Mouse (Mus musculus): ENCODE measurements around the gene Cacna1d. TPM values are rescaled to one million over a fixed set of nuclear protein-coding genes. Genes with fewer than 3 reads are reported as not detected.

Cacna1d gene
- total RNA-seq, 2 experiments from 2014 or later = 2.7 to 3.5 TPM

DNA sequence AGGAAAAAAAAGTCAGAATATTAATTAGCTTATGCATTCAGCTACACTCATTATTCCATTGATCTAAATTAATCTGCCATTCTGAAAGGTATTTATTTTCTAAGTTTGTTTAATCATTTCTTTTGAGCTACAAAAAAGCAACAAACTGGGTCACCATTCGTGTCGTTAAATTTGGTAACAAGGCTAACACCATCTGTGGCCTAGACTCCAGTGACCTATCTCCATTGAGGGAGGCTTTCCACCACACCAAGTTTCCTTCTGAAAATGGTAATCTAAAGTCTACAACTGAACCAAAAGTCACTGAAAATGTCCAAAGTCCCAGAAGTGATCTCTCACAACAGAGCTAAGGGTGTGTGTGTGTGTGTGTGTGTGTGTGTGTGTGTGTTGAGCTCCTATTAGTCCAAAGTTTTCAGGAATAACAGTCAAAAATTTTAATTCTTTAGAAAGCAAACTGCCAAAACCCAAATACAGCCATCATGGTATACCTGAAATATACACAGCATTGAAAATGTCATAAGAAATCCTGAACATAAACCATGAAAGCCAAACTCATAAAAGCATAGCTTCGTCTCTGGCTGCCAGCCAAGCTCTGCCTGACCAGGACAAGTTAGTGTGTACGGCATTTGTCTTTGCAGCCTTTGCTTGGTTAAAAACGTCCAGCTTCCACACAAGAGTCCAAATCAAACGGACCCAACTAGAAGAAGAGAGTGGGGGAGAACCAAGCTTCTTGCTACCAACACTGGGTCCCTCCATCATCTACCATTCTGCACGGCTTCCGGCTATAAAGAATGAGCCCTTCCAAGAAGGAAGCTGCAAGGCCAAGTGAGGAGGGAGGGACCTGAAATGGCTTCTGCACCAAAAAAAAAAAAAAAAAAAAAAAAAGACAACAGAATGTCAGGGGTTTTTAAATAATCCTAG lies 146.0 kb downstream of the Cacna1d start:
- intact Hi-C loops (cut with DNase I) = no loop called here
- no peak for DNase-seq

GRCm38 (mm10) chr14:30343740-30344139 lies 147.5 kb downstream of the Cacna1d start:
- no peak for DNase-seq
- intact Hi-C loops (cut with DNase I) = no loop called here

GRCm38 (mm10) chr14:30341825-30342590 lies 149.2 kb downstream of the Cacna1d start:
- intact Hi-C loops (cut with DNase I) = no loop called here
- no peak for DNase-seq

GRCm38 (mm10) chr14:30340140-30340539 lies 151.1 kb downstream of the Cacna1d start:
- no peak for DNase-seq
- intact Hi-C loops (cut with DNase I) = no loop called here

DNA sequence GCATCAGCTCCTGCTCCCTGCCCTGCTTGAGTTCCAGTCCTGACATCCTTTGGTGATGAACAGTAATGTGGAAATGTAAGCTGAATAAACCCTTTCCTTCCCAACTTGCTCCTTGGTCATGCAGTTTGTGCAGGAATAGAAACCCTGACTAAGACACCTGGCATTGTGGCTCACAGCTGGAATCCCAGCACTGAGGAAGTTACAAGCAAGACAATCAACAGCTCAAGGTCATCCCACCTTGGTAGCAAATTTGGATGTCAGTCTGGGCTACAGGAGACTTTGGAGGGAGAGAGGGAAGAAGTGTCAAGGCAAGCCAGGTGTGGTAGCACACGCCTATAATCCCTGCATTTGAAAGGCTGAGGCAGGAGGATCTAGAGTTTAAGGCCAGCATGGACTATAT lies 159.4 kb downstream of the Cacna1d start:
- no peak for DNase-seq
- intact Hi-C loops (cut with DNase I) = no loop called here

GRCm38 (mm10) chr14:30330416-30331181 lies 160.7 kb downstream of the Cacna1d start:
- DNase-seq = no peak
- intact Hi-C loops (cut with DNase I) = no loop called here

DNA sequence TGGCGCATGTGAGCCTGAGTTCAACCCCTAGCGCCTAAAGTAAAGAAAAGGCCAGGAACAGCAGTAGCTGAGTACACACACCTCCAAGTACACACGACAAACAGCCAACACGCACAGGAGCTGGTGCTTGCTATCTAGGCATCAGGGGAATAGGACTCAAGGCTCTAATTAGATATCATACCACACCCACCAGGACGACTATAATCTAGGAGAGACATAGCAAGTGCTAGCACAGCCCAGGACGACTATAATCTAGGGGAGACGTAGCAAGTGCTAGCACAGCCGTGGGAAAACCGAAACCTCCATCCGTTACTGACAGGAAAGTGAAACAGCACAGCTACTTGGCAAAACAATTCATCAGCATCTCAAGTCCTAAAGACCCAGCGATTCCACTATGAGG lies 162.1 kb downstream of the Cacna1d start:
- DNase-seq = no peak
- intact Hi-C loops (cut with DNase I) = no loop called here

GRCm38 (mm10) chr14:30327452-30327851 lies 163.8 kb downstream of the Cacna1d start:
- no peak for DNase-seq
- intact Hi-C loops (cut with DNase I) = no loop called here

- intact Hi-C loops (cut with DNase I) = no loop called here
- no peak for DNase-seq
Observed at GRCm38 (mm10) chr14:30327051-30327450, 164.2 kb downstream of the Cacna1d start.

GRCm38 (mm10) chr14:30326226-30326625 lies 165.0 kb downstream of the Cacna1d start:
- no peak for DNase-seq
- intact Hi-C loops (cut with DNase I) = no loop called here

- intact Hi-C loops (cut with DNase I) = no loop called here
- DNase-seq = no peak
Observed at GRCm38 (mm10) chr14:30324994-30325393, 166.3 kb downstream of the Cacna1d start.

DNA sequence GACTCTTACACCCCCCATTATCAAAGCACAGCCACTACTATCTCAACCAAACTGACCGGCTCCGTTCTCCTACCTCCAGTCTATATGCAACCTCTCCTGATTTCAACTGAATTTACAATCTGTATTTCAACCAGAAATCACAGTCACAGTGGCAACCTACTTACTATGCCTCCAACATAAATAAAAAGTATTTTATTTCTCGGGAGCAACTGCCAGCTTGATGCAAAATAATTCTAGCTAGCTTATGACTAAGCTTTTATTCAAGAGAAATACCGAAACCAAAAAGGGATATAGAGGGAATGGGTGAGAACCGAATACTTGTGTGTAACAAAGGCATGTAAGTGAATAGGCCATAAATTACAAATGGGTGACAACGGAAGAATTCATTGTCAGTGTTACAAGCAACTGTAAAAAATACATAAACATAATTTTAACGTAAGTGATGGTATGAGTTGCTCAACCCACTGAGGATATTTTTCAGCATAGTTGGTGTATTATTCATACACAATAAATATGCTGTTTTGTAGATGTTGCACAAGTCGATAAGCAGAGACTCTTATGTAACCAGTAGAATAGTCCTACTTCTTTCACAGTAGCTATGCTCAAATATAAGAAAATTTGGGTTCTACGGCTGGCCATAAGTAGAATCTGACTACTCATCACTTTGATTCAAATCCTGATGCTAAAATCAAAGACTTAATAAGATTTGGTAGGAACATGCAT lies 172.4 kb downstream of the Cacna1d start:
- intact Hi-C loops (cut with DNase I) = no loop called here
- no peak for DNase-seq

GRCm38 (mm10) chr14:30318293-30318692 lies 173.0 kb downstream of the Cacna1d start:
- intact Hi-C loops (cut with DNase I) = no loop called here

GRCm38 (mm10) chr14:30317616-30318015 lies 173.6 kb downstream of the Cacna1d start:
- DNase-seq = no peak
- intact Hi-C loops (cut with DNase I) = no loop called here

More at GRCm38 (mm10) chr14:30318293-30318692, 173.0 kb downstream of the Cacna1d start:
- no peak for DNase-seq

GRCm38 (mm10) chr14:30311206-30311889 lies 179.9 kb downstream of the Cacna1d start:
- intact Hi-C loops (cut with DNase I) = no loop called here
- DNase-seq = no peak

DNA sequence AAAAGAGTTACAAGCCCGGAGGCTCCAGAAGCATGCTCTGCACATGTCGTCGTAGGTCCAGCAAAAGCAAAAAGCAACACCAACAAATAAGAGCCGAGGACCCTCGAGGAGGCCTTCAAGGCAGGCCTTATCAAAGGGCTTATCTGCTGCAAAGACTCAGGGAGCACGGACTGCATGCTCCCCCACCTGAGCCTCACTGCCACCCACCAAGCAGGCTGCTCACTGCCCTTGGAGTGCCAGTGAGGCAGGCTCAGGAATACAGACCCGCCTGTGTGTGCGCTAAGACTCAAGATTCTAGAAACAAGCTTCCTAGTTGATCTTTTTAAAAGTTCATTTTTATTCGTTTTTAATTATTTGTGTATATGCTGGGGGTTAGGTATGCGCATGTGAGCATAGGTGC lies 181.0 kb downstream of the Cacna1d start:
- DNase-seq = no peak

GRCm38 (mm10) chr14:30306221-30306620 lies 185.0 kb downstream of the Cacna1d start:
- DNase-seq = no peak
- intact Hi-C loops (cut with DNase I) = no loop called here

More for the DNA sequence above, 181.0 kb downstream of the Cacna1d start:
- intact Hi-C loops (cut with DNase I) = no loop called here

- DNase-seq = no peak
- intact Hi-C loops (cut with DNase I) = no loop called here
Observed at GRCm38 (mm10) chr14:30299946-30300345, 191.3 kb downstream of the Cacna1d start.

- intact Hi-C loops (cut with DNase I) = no loop called here
Observed at GRCm38 (mm10) chr14:30297492-30297891, 193.8 kb downstream of the Cacna1d start.

GRCm38 (mm10) chr14:30292135-30292463 lies 199.2 kb downstream of the Cacna1d start:
- no peak for DNase-seq
- intact Hi-C loops (cut with DNase I) = no loop called here

More at GRCm38 (mm10) chr14:30297492-30297891, 193.8 kb downstream of the Cacna1d start:
- DNase-seq = no peak

Measured in heart, postnatal 36 days (tissue).